Mouse (Mus musculus): Measurements from ENCODE around the gene Smco4. TPM values are rescaled to one million over a fixed set of nuclear protein-coding genes. Genes with fewer than 3 reads are reported as not detected.

Gene Smco4
- total and polyA plus RNA-seq, 2 experiments, result 5.9 to 7.9 TPM

GRCm38 (mm10) chr9:15509363-15509762, 16.1 kb downstream of the Smco4 start:
- Histone ChIP-seq H3K4me1 (ENCODE audit: control insufficient read depth, insufficient read depth, low read length) (peaks cover 25% of the 10 kb centered on the region), H3K4me3 (ENCODE audit: insufficient read depth, low read depth, low read length) (no peak overlapping the region), H3K79me2 (ENCODE audit: control insufficient read depth, insufficient read depth, low read length) (peaks cover 23% of the 10 kb centered on the region; the same call in 1 of the 2 replicates), H3K27ac (replicated peaks; ENCODE audit: insufficient read depth, low read depth, low read length) (no peak overlapping the region), H3K27me3 (ENCODE audit: control insufficient read depth, insufficient read depth, low read length) (no peaks in the 10 kb centered on the region), H3K9ac (ENCODE audit: low read depth, low read length) (no peak overlapping the region), H3K36me3 (ENCODE audit: control insufficient read depth, insufficient read depth, low read length) (no peaks in the 10 kb centered on the region)
- no peak for TF ChIP-seq POLR2A (IDR thresholded peaks at IDR 0.05; ENCODE audit: extremely low read depth, insufficient read depth, low read length)
- 58% methylated on average over 3 of the region's 3 CpGs for WGBS
- no peak for DNase-seq (ENCODE audit: extremely low read depth, low read depth, low spot score)

- TF ChIP-seq POLR2A (IDR thresholded peaks at IDR 0.05; ENCODE audit: extremely low read depth, insufficient read depth, low read length), result no peak
- no peak for TF ChIP-seq CTCF (IDR thresholded peaks at IDR 0.05; ENCODE audit: low read depth, low read length)
- 68% methylated on average over 3 of the region's 3 CpGs for WGBS
- Histone ChIP-seq H3K4me3 (ENCODE audit: insufficient read depth, low read depth, low read length) (no peak overlapping the region), H3K9ac (ENCODE audit: low read depth, low read length) (no peak overlapping the region), H3K27me3 (ENCODE audit: control insufficient read depth, insufficient read depth, low read length) (no peaks in the 10 kb centered on the region), H3K79me2 (ENCODE audit: control insufficient read depth, insufficient read depth, low read length) (peaks cover 25% of the 10 kb centered on the region; the same call in 1 of the 2 replicates), H3K4me1 (ENCODE audit: control insufficient read depth, insufficient read depth, low read length) (peaks cover 21% of the 10 kb centered on the region), H3K27ac (replicated peaks; ENCODE audit: insufficient read depth, low read depth, low read length) (no peak overlapping the region), H3K36me3 (ENCODE audit: control insufficient read depth, insufficient read depth, low read length) (no peaks in the 10 kb centered on the region)
- no peak for DNase-seq (ENCODE audit: extremely low read depth, low read depth, low spot score)
These were observed 17.5 kb downstream of the Smco4 start for GRCm38 (mm10) chr9:15510557-15511310.

GRCm38 (mm10) chr9:15512918-15513317, 19.7 kb downstream of the Smco4 start:
- Histone ChIP-seq H3K4me1 (ENCODE audit: control insufficient read depth, insufficient read depth, low read length) (peaks cover 12% of the 10 kb centered on the region), H3K27ac (replicated peaks; ENCODE audit: insufficient read depth, low read depth, low read length) (peak overlapping the region; percentile 11; the same call in 1 of the 2 replicates), H3K4me3 (ENCODE audit: insufficient read depth, low read depth, low read length) (no peak overlapping the region), H3K27me3 (ENCODE audit: control insufficient read depth, insufficient read depth, low read length) (no peaks in the 10 kb centered on the region), H3K9ac (ENCODE audit: low read depth, low read length) (no peak overlapping the region), H3K36me3 (ENCODE audit: control insufficient read depth, insufficient read depth, low read length) (no peaks in the 10 kb centered on the region), H3K79me2 (ENCODE audit: control insufficient read depth, insufficient read depth, low read length) (peaks cover 27% of the 10 kb centered on the region; the same call in 1 of the 2 replicates)
- no peak for TF ChIP-seq CTCF (IDR thresholded peaks at IDR 0.05; ENCODE audit: low read depth, low read length)
- TF ChIP-seq POLR2A (IDR thresholded peaks at IDR 0.05; ENCODE audit: extremely low read depth, insufficient read depth, low read length), result no peak
- 50% methylated on average over 7 of the region's 7 CpGs for WGBS
- DNase-seq (ENCODE audit: extremely low read depth, low read depth, low spot score), result no peak

GRCm38 (mm10) chr9:15516007-15516406, 22.8 kb downstream of the Smco4 start:
- H3K79me2 ChIP-seq (ENCODE audit: control insufficient read depth, insufficient read depth, low read length), result peaks cover 20% of the 10 kb centered on the region; the same call in 1 of the 2 replicates
- 84% methylated on average over 2 of the region's 2 CpGs for WGBS

GRCm38 (mm10) chr9:15517979-15518378, 24.7 kb downstream of the Smco4 start:
- Histone ChIP-seq H3K4me1 (ENCODE audit: control insufficient read depth, insufficient read depth, low read length) (peaks cover 19% of the 10 kb centered on the region), H3K9ac (ENCODE audit: low read depth, low read length) (no peak overlapping the region), H3K79me2 (ENCODE audit: control insufficient read depth, insufficient read depth, low read length) (peaks cover 14% of the 10 kb centered on the region; the same call in 1 of the 2 replicates), H3K27ac (replicated peaks; ENCODE audit: insufficient read depth, low read depth, low read length) (no peak overlapping the region; the same call in 1 of the 2 replicates), H3K4me3 (ENCODE audit: insufficient read depth, low read depth, low read length) (no peak overlapping the region), H3K36me3 (ENCODE audit: control insufficient read depth, insufficient read depth, low read length) (no peaks in the 10 kb centered on the region), H3K27me3 (ENCODE audit: control insufficient read depth, insufficient read depth, low read length) (no peaks in the 10 kb centered on the region)
- 12% methylated on average over 4 of the region's 4 CpGs for WGBS
- TF ChIP-seq CTCF (IDR thresholded peaks at IDR 0.05; ENCODE audit: low read depth, low read length) (no peak), POLR2A (IDR thresholded peaks at IDR 0.05; ENCODE audit: extremely low read depth, insufficient read depth, low read length) (no peak)
- DNase-seq (ENCODE audit: extremely low read depth, low read depth, low spot score), result peak; percentile 80

More at GRCm38 (mm10) chr9:15516007-15516406, 22.8 kb downstream of the Smco4 start:
- TF ChIP-seq POLR2A (IDR thresholded peaks at IDR 0.05; ENCODE audit: extremely low read depth, insufficient read depth, low read length), result no peak
- TF ChIP-seq CTCF (IDR thresholded peaks at IDR 0.05; ENCODE audit: low read depth, low read length), result no peak
- no peaks in the 10 kb centered on the region for H3K36me3 ChIP-seq (ENCODE audit: control insufficient read depth, insufficient read depth, low read length)
- no peaks in the 10 kb centered on the region for H3K27me3 ChIP-seq (ENCODE audit: control insufficient read depth, insufficient read depth, low read length)
- no peak overlapping the region for H3K27ac ChIP-seq (replicated peaks; ENCODE audit: insufficient read depth, low read depth, low read length)
- H3K9ac ChIP-seq (ENCODE audit: low read depth, low read length), result no peak overlapping the region
- no peak for DNase-seq (ENCODE audit: extremely low read depth, low read depth, low spot score)
- no peak overlapping the region for H3K4me3 ChIP-seq (ENCODE audit: insufficient read depth, low read depth, low read length)
- H3K4me1 ChIP-seq (ENCODE audit: control insufficient read depth, insufficient read depth, low read length), result peaks cover 15% of the 10 kb centered on the region

- no peak overlapping the region for H3K9ac ChIP-seq (ENCODE audit: low read depth, low read length)
- no peak for TF ChIP-seq POLR2A (IDR thresholded peaks at IDR 0.05; ENCODE audit: extremely low read depth, insufficient read depth, low read length)
- no peak for TF ChIP-seq CTCF (IDR thresholded peaks at IDR 0.05; ENCODE audit: low read depth, low read length)
- WGBS, result 26% methylated on average over 10 of the region's 10 CpGs
These were observed 29.1 kb downstream of the Smco4 start for GRCm38 (mm10) chr9:15522348-15522747.

More at GRCm38 (mm10) chr9:15522348-15522747, 29.1 kb downstream of the Smco4 start:
- H3K36me3 ChIP-seq (ENCODE audit: control insufficient read depth, insufficient read depth, low read length), result no peaks in the 10 kb centered on the region
- DNase-seq (ENCODE audit: extremely low read depth, low read depth, low spot score), result peak; percentile 91
- no peak overlapping the region for H3K27ac ChIP-seq (replicated peaks; ENCODE audit: insufficient read depth, low read depth, low read length)
- peaks cover 15% of the 10 kb centered on the region; the same call in 1 of the 2 replicates for H3K79me2 ChIP-seq (ENCODE audit: control insufficient read depth, insufficient read depth, low read length)
- no peak overlapping the region for H3K4me3 ChIP-seq (ENCODE audit: insufficient read depth, low read depth, low read length)
- H3K27me3 ChIP-seq (ENCODE audit: control insufficient read depth, insufficient read depth, low read length), result no peaks in the 10 kb centered on the region
- peaks cover 27% of the 10 kb centered on the region for H3K4me1 ChIP-seq (ENCODE audit: control insufficient read depth, insufficient read depth, low read length)
